Mouse (Mus musculus) lung, embryonic 15.5 days (tissue): ENCODE results near the gene Bgn. TPM values are rescaled to one million over a fixed set of nuclear protein-coding genes. Genes with fewer than 3 reads are reported as not detected.
"Not testable (repeated sequence)": the region's sequence is repeated elsewhere in the genome, so short reads cannot be mapped to it uniquely, and the experiment has no call there.

ENCODE experiments used
- ATAC-seq: fragments of 200-750 bp; cut with Nextera tagmentation; 2 replicates; pipeline ENCODE4 v1.8.0; 2017; ENCODE audit warnings: moderate number of reproducible peaks, borderline replicate concordance; ENCODE audit not compliant: low FRiP score, low TSS enrichment; ENCODE audit errors: extremely low read depth
- H3K27ac ChIP-seq: fragments of 300-500 bp; sonication (generic); 2 replicates; pipeline ENCODE4 v1.5.1; 2015; ENCODE audit warnings: moderate library complexity, mild to moderate bottlenecking, inconsistent platforms
- H3K27me3 ChIP-seq: fragments of 300-500 bp; sonication (generic); 2 replicates; pipeline ENCODE4 v1.6.1; 2015; ENCODE audit warnings: inconsistent platforms
- H3K36me3 ChIP-seq: fragments of 300-500 bp; sonication (generic); 2 replicates; pipeline ENCODE4 v1.6.1; 2015; ENCODE audit warnings: inconsistent platforms
- H3K4me1 ChIP-seq: fragments of 300-500 bp; sonication (generic); 2 replicates; pipeline ENCODE4 v1.6.1; 2015; ENCODE audit warnings: inconsistent platforms
- H3K4me2 ChIP-seq: fragments of 300-500 bp; sonication (generic); 2 replicates; pipeline ENCODE4 v1.6.1; 2015; ENCODE audit warnings: inconsistent platforms, mild to moderate bottlenecking, moderate library complexity
- H3K4me3 ChIP-seq: fragments of 300-500 bp; sonication (generic); 2 replicates; pipeline ENCODE4 v1.5.1; 2015; ENCODE audit warnings: mild to moderate bottlenecking, inconsistent platforms
- H3K9ac ChIP-seq: fragments of 300-500 bp; sonication (generic); 2 replicates; pipeline ENCODE4 v1.6.1; 2015; ENCODE audit warnings: inconsistent platforms
- H3K9me3 ChIP-seq: fragments of 300-500 bp; sonication (generic); 2 replicates; pipeline ENCODE4 v1.6.1; 2016; ENCODE audit warnings: inconsistent platforms
- WGBS: fragments of 180-500 bp; shearing (Covaris S2); methylation state at CpG from one replicate; pipeline ENCODE4 v1.1.7; 2015; 5-methylcytosine and 5-hydroxymethylcytosine counted together
- polyA plus RNA-seq: library from polyadenylated mRNA; unstranded; fragments of >200 nt; fragmentation: Nextera tagmentation; extraction: Ambion mirVana; gene quantifications from 2 replicates; pipeline ENCODE4 v1.2.1, GENCODE M21; 2015

Bgn gene
- polyA plus RNA-seq, 1 experiment from 2014 or later = 183 TPM

DNA sequence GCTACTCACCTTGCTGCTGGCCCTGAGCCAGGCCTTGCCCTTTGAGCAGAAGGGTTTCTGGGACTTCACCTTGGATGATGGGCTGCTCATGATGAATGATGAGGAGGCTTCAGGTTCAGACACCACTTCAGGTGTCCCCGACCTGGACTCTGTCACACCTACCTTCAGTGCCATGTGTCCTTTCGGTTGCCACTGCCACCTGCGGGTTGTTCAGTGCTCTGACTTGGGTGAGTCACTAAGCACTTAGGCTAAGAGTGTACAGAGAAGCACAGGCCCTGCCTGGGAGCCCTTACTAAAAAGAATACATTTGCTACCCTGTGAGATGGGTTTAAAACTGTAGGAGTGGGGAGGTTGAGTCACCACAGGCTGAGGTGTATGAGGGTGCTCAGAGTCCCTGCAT, 7.4 kb downstream of the Bgn start:
- Histone ChIP-seq H3K27me3 (no peaks in the 10 kb centered on the region), H3K27ac (no peak overlapping the region), H3K9me3 (no peaks in the 10 kb centered on the region), H3K4me2 (no peak overlapping the region), H3K36me3 (no peaks in the 10 kb centered on the region), H3K9ac (no peak overlapping the region), H3K4me1 (peaks cover 5% of the 10 kb centered on the region; the same call in 1 of the 2 replicates), H3K4me3 (no peak overlapping the region)
- ATAC-seq = no peak
- 69% methylated on average over 3 of the region's 3 CpGs for WGBS

DNA sequence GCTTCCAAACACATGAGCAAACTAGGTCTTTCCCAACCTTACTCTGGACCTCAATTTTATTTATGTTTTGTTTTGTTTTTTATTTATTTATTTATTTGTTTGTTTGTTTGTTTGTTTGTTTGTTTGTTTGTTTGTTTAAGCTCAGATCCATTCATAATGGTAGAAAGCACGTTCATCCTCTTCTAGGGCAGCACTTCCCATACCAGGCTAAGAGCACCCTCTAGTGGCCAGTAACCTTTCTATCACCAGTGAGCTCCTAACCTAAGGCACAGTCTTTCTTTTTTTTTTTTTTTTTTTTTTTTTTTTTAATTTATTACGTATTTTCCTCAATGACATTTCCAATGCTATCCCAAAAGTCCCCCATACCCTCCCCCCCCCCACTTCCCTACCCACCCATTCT, 10.2 kb downstream of the Bgn start:
- not testable (repeated sequence) for H3K4me3 ChIP-seq, H3K4me1 ChIP-seq, H3K9me3 ChIP-seq, H3K36me3 ChIP-seq, H3K27ac ChIP-seq, ATAC-seq, H3K9ac ChIP-seq, H3K4me2 ChIP-seq, H3K27me3 ChIP-seq
- WGBS = 8% methylated on average over 1 of the region's 2 CpGs

DNA sequence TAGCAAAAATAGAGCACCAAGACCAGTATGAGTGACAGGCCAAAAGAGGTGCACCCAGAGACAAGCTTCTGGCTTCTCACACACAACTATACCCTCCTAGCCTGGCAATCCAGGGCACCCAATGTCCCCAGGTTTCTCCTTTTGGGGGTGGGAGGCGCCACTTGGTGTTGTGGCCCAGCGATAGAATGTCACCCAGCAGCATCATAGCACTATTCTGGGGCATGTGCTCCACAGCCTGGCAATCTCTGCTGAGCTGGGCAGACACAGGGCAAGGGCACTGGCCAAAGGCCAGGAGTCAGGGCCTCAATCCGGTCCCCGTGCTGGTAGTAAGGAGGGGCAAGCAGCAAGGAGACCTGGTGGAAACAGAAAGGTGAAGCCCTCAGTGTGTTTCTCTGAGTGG, 13.3 kb downstream of the Bgn start:
- ATAC-seq = no peak
- Histone ChIP-seq H3K9ac (no peak overlapping the region), H3K27me3 (peaks cover 4% of the 10 kb centered on the region; the same call in 1 of the 2 replicates), H3K36me3 (no peaks in the 10 kb centered on the region), H3K4me2 (no peak overlapping the region), H3K9me3 (no peaks in the 10 kb centered on the region), H3K4me1 (no peaks in the 10 kb centered on the region), H3K4me3 (no peak overlapping the region), H3K27ac (no peak overlapping the region)
- WGBS = 86% methylated on average over 4 of the region's 4 CpGs

DNA sequence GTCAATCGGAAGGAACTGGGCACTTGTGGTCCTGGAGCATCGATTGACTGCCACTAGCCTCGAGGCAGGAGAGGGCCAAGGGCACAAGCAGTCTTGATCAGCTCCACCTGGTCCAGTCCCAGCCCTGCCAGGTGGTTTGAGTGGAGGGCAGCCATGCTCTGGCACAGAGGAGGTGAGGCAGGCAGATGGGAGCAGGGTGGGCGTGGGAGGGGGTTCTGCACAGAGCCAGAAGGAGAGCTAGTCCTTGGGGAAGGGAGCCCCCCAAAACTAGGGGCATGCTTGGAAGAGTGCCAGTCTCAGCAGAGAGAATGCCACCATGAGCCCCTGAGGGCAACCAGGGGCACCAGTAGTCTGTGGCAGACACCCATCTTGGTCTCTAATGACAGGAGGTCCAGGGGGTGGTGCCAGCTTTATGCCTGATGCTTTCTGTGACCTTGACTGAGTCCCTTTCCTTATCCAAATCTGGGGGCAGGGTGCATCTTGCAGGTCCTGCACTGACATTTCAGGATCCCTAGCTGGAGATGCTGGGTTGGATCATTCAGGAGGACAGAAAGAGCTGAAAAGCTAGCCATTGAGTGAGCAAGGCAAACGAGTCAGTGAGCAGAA, 21.8 kb downstream of the Bgn start:
- no peak overlapping the region for H3K9ac ChIP-seq
- WGBS = 70% methylated on average over 5 of the region's 5 CpGs
- no peak overlapping the region for H3K4me3 ChIP-seq
- H3K4me1 ChIP-seq = no peaks in the 10 kb centered on the region
- H3K27me3 ChIP-seq = peaks cover 42% of the 10 kb centered on the region
- ATAC-seq = no peak
- H3K36me3 ChIP-seq = no peaks in the 10 kb centered on the region
- H3K9me3 ChIP-seq = no peaks in the 10 kb centered on the region
- no peak overlapping the region for H3K27ac ChIP-seq
- no peak overlapping the region for H3K4me2 ChIP-seq

DNA sequence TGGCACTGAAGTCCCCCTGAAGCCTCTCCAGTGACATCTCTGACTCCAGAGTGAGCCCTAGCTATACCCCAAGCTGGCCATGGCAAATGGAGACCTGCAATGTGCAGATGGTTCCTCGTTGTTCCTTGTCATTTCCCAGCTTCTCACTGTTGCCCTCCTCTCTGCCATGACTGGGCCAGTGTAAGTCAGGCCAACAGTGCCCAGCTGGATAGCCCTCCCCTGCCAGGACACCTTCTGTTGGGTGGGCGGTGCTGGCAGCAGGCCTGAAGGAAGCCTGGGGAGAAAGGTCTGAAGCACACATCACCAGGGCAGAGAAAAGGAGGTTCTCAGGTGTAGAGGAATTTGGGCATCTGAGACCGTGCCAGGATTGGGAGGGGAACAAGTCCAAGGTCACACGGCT, 23.2 kb downstream of the Bgn start:
- H3K36me3 ChIP-seq = no peaks in the 10 kb centered on the region
- no peak overlapping the region for H3K9ac ChIP-seq
- no peak for ATAC-seq
- H3K4me1 ChIP-seq = no peaks in the 10 kb centered on the region
- no peaks in the 10 kb centered on the region for H3K9me3 ChIP-seq
- WGBS = 71% methylated on average over 4 of the region's 4 CpGs
- H3K27me3 ChIP-seq = peaks cover 40% of the 10 kb centered on the region
- H3K27ac ChIP-seq = no peak overlapping the region
- H3K4me2 ChIP-seq = no peak overlapping the region
- H3K4me3 ChIP-seq = no peak overlapping the region

DNA sequence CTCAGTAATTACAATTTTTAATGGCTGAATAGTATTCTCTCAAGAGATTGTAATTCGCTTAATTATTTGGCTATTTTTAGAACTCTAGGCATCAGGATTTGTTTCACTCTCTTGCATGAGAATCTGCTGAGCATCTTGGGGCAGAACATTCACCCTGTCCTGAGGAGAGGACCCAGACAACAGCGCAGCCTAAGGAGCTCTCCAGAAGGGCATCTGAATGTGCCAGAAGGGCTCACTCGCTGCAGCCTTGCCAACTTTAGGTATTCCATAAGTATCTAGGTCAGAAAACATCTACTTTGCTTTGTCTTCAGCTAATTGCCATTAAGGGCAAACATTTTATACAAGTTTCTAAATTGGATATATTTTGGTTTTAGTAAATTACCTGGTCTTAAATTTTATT, 25.8 kb downstream of the Bgn start:
- H3K27me3 ChIP-seq = peaks cover 16% of the 10 kb centered on the region
- ATAC-seq = no peak
- H3K27ac ChIP-seq = no peak overlapping the region
- no peaks in the 10 kb centered on the region for H3K4me1 ChIP-seq
- H3K4me3 ChIP-seq = no peak overlapping the region
- no peak overlapping the region for H3K9ac ChIP-seq
- no peak overlapping the region for H3K4me2 ChIP-seq
- no peaks in the 10 kb centered on the region for H3K9me3 ChIP-seq
- H3K36me3 ChIP-seq = no peaks in the 10 kb centered on the region
- WGBS = 68% methylated on average over 3 of the region's 3 CpGs

DNA sequence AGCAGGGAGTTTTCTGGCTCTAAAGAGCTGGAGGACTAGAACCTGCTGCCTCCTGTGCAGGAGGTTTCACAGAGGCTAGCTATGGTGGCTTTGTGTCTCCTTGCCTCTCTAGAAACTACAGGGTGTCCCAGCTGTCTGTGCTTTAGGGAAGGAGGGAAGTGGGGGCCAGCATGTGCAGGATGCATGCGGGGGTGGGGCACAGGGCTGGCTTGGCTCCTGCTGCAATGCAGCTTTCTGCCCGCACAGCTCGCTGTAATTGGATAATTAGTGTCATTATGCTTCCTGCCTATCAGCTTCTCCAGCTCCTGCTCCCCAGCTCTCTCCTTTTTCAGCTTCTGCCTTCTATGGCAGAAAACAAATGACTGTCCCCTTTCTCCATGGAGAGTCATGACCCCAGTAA, 29.5 kb downstream of the Bgn start:
- Histone ChIP-seq H3K27me3 (no peaks in the 10 kb centered on the region; the same call in 1 of the 2 replicates), H3K9ac (no peak overlapping the region), H3K4me3 (no peak overlapping the region), H3K9me3 (no peaks in the 10 kb centered on the region), H3K27ac (no peak overlapping the region), H3K4me2 (no peak overlapping the region), H3K36me3 (no peaks in the 10 kb centered on the region), H3K4me1 (no peaks in the 10 kb centered on the region)
- no peak for ATAC-seq
- WGBS = 52% methylated on average over 3 of the region's 3 CpGs

DNA sequence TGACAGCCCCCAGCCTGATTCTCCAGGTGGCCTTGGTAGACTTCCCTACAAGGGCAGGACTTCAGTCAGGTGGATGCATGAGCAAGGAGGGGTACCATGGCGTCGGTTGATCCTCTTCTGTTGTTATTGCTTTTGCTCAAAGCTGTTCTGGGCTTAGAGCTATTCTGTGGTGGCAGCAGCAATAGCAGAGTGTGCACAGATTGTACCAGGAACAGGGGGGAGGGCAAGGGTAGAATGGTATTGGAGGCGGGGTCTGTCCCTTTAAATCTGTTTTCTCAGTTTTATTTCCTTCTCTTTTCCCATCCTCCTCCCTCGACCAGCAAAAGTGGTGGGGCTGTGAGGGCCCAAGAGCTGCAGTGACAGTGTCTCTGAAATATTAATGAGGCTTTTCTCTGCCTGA, 33.2 kb downstream of the Bgn start:
- no peaks in the 10 kb centered on the region for H3K4me1 ChIP-seq
- H3K9me3 ChIP-seq = no peaks in the 10 kb centered on the region
- H3K9ac ChIP-seq = no peak overlapping the region
- no peak overlapping the region for H3K27ac ChIP-seq
- WGBS = 51% methylated on average over 4 of the region's 4 CpGs
- no peak for ATAC-seq
- H3K36me3 ChIP-seq = no peaks in the 10 kb centered on the region
- H3K4me3 ChIP-seq = no peak overlapping the region
- H3K4me2 ChIP-seq = no peak overlapping the region
- H3K27me3 ChIP-seq = no peaks in the 10 kb centered on the region; the same call in 1 of the 2 replicates

DNA sequence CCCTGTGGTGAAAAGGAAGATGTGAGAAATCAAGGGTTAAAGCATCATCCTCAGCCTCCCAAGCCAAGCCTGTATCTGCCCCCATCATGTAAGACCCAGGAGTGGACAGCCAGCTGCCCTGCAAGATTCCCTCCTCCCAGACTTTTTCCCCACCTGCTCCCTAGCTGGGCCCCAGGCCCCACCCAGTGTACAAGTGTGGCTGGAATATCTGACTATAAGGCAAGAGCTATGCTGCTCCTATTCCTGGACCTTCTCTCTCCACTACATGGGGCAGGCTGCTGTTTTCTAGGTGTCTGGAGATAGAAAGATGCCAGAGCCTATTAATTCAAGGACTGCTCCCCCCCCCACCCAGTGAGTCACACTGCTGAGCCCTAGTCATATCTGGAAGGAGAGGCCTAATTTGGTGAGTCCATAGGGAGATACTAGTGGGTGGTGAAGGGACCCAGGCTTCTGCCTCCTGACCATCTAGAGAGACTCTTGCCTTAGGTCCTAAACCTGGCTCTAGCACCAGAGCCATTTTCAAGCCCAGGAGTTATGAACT, 33.7 kb downstream of the Bgn start:
- Histone ChIP-seq H3K36me3 (no peaks in the 10 kb centered on the region), H3K9ac (no peak overlapping the region), H3K4me1 (no peaks in the 10 kb centered on the region), H3K27me3 (no peaks in the 10 kb centered on the region), H3K4me3 (no peak overlapping the region), H3K4me2 (no peak overlapping the region), H3K27ac (no peak overlapping the region), H3K9me3 (no peaks in the 10 kb centered on the region)
- no peak for ATAC-seq

DNA sequence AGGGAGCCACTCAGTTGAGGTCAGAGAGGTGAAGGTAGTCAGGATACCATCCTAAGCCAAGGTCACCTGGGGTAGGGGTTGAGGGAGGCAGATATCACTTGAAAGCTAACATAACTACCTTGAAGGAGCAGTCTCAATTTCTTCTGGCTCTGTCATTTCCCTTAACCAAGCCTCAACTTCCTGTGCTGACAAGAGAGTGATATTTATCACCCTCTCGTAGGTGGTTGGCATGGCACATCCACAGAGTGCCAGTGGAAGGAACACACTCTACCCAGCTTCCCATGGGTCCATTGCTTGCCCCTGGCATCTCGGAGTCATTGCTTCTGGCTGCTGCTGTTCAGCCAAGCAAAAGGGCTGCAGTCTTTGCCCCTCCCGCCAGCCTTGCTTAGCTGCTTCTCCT, 37.3 kb downstream of the Bgn start:
- Histone ChIP-seq H3K4me3 (no peak overlapping the region), H3K27ac (no peak overlapping the region), H3K4me1 (no peaks in the 10 kb centered on the region), H3K9ac (no peak overlapping the region), H3K4me2 (no peak overlapping the region), H3K9me3 (no peaks in the 10 kb centered on the region), H3K36me3 (no peaks in the 10 kb centered on the region), H3K27me3 (no peaks in the 10 kb centered on the region)
- no peak for ATAC-seq
- 79% methylated on average over 3 of the region's 3 CpGs for WGBS

DNA sequence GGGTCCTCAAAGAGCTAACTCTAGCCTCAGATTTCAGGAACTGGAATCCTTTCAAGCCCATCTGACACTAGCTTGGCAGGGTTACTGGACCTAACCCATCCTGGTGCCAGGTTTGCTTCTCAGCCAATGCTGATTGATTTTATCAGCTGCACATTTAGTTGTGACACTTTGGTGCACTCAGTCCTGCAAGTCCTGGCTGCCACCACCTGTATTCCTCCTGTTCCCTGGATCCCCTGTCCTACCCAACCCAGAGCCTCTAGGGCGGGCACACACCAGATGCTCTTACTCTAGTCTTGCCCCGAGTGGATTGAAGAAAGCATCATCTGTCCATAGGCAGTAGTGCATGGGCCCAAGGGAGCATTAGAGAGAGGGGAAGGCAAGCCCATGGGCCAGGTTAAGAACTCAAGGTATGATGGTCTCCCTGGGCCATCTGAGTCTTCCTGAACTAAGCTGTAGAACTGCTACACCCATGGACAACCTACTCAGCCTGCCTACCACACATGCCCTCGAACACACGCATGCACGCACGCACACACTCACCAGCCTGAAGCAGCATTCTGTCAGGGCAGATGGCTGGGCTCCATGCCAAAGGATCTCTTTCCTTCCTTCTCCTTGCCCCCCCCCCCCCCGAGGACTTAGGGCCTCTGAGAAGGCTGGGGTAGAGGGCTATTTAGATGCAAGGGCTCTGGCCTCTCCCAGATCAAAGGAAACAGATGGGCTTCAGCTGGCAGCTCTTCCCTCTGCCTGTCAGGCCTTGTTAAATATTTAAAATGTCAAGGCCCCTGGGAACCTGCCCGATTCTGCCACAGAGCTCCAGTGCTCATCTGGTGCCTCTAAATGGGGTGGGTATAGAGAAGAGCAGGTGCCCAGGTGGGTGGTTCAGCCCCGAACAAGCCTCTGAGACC, 41.2 kb downstream of the Bgn start:
- H3K27me3 ChIP-seq = no peaks in the 10 kb centered on the region
- no peak overlapping the region for H3K27ac ChIP-seq
- no peaks in the 10 kb centered on the region for H3K4me1 ChIP-seq
- whole genome bisulfite sequencing = 44% methylated on average over 9 of the region's 9 CpGs
- no peaks in the 10 kb centered on the region for H3K36me3 ChIP-seq
- H3K9me3 ChIP-seq = no peaks in the 10 kb centered on the region
- no peak overlapping the region for H3K4me3 ChIP-seq
- ATAC-seq = peak; percentile 11; the same call in 1 of the 2 replicates
- H3K4me2 ChIP-seq = no peak overlapping the region
- H3K9ac ChIP-seq = no peak overlapping the region
